Mouse (Mus musculus): ENCODE data around the gene Rb1.

DNA sequence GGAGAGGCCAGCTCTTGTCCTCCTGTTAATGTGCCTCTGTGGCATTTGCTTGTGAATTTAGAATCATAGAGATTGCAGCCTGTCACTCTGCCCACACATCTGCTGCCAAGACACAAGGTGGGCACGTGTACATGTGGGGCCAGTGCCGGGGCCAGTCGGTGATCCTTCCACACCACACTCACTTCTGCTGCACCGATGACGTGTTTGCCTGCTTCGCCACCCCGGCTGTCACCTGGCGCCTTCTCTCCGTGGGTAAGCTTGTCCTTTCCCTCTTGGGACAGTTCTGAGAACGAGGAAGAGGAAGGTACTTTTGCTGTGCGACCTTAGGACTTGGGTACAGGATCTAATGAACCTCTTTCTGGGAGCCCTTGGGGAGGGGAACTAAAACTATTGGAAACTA, 152.0 kb downstream of the Rb1 start:
- TF ChIP-seq GATA1 (IDR thresholded peaks at IDR 0.05; ENCODE audit: low read length) (no peak), TAL1 (IDR thresholded peaks at IDR 0.05; ENCODE audit: low read length) (no peak)
